Mouse (Mus musculus) thymus, postnatal 36 days (tissue): ENCODE results near the gene Sept1.
A peak's percentile ranks its signal among the peaks of the same experiment; 100 is the strongest.

Experiments
- DNase-seq, 2 experiments: peaks; one replicate each; pipeline ENCODE4 v3.0.0; 2022; ENCODE audit warnings: mixed read lengths in 2 of 2

The Sept1 gene

DNA sequence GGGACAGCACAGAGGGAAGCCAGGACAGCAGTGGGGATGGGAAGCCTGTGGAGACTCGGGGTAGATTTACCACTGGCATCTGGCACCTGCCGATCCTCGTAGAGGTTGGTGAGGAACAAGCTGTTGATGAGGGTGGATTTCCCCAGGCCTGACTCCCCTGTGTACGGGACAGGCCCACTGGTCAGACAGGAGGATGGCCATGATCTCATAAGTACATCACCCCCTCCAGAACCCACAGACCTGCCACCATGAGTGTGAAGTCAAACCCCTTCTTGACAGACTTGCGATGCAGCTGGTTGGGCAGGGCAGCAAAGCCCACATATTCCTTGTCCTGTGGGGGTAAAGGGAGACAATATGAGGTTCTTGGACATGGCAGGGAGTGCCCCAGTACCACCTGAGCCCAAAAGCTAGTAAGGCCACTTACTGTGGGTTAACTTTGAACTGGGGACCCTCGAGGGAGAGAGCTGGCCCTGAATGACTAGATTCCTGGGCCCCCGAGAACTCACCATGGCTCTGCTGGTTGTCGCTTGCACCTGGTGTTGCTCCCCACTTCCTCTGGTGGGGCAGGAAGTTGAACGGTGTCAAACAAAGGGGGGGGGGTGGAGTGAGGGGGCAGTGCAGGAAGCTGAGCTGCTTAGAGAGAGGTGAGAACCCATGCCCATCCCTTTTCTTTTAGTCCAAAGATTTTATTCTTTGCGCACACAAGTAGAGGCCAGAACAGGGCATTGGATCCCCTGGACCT is 14.9 kb downstream of the Sept1 start:
- peak; percentile 79 to 86 for DNase-seq

DNA sequence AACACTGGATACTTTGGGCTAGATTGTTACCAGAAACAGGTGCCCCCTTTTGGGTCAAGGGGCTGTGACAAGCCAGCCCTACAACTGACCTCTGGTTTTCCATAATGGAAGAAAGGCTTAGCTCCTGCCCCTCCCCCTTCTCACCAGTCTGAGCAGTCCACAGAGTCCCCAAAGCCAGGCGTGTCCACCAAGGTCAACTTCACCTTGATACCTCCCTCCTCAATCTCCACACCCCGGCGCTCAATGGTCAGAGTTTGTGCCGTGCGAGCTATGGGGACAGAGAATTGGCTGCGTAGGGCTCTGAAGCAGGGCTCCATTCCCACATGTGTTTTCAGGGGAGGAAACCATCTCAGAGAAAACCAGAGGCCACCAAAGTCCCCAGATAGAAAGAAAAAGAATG is 15.5 kb downstream of the Sept1 start:
- DNase-seq, result peak in 1 of 2 experiments; percentile 38

DNA sequence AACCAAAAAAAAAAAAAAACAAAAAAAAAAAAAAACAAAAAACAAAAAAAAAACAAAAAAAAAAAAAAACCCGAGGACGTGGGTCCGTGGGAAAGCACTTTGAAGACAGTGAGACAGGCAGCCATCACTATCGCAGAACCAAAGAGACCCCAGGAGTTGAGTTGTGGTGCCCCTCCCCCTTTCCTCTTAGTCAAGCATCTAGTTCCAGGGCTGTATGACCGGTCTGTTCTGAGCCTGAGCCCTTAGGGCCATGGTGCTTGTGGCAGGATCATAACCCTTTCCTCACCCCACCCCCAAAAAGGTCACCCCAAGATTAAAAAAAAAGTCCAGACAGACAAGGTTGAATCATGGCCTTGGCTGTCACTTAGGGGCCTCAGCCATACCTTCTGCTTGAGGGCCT is 16.6 kb downstream of the Sept1 start:
- no peak for DNase-seq

DNA sequence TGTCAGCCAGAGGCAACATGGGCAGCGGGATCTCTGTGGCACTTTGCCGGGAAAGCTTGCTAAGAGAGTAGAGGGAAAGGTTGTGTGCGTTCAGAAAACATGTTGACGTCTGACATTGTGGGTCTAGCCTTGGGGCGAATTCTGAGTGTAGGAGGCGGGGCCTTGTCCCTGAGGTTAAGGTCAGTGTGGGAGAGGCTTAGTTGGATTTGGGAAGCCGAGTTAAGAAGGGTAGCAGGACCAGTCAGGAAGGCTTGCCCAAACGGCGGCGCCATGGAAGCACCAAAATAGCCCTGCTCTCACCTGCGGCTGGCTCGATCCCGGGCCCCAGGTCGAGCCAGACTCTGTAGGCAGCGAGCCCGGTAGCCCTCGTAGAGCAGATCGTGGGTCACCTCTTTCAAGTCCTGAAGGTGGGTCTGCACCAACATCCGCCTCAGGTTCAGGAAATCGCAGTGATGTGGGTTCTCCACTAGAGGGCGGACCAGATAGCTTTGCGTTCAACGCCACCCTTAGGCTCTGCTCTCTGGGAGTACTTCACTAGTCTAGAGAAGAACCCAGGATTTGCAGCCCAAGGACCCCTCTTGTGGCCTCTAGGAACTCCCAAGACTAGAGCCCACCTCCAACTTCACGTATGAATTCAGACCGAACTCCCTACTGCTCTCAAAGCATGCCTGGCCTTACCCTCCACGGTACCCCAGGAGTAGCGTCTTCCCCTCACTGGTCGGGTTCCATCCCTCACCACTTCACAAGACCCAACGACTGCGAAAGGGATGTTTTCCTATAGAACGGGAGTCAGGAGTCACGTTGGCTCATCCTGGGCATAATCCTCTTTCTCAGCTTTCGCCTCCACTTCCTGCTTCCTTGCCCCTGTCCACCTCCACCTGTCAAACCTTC is 17.7 kb downstream of the Sept1 start:
- DNase-seq, result peak; percentile 71 to 82

DNA sequence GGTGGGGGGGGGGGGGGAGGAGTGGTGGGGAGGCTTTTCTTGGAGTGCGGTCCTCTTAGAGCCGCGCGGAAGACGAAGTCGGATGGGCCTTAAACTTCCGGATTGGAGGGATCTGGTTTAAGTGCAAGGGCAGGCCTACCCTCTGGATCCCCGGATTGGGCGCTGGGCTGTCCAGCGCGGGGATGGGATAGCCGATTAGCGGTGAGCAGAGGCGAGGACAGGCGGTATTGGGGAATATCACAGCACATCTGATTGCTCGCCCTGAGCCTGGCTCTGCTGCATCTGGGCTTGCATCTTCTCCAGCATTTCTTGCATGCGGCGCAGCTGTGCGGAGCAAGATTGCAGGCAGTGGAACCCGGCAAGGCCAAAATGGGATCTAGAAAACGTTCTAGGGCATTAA is 18.4 kb downstream of the Sept1 start:
- no peak for DNase-seq

DNA sequence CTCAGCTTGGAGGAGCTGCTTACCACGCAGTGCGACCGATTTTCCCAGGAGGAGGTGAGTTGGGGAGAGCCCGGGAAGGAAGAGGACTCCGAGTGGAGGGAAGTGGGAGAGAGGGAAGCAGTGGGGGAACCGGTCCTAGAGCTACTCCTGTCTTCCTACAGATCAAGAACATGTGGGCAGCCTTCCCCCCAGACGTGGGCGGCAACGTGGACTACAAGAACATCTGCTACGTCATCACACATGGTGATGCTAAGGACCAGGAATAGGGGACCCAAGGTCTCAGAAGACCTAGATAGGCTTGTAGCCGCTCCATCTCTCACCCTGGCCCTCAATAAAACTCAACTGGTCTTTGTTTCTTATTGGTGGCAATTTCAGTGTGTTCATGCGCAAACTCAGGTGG is 19.0 kb downstream of the Sept1 start:
- no peak for DNase-seq

DNA sequence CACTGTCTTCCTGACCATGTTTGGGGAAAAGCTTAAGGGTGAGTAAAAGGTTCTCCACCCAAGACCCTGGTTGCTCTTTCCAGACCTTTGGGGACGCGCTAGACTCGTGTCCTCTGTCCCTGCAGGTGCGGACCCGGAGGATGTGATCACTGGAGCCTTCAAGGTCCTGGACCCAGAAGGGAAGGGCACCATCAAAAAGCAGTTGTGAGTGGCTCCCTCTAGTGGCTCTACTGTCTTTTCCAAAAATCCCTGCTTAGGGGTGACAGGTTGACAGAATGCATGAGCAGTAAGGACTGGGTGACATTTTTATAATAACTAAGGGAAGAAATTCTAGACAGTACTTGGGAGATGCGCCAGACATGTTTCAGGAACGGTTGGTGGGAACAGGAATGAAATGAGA is 19.4 kb downstream of the Sept1 start:
- no peak for DNase-seq

DNA sequence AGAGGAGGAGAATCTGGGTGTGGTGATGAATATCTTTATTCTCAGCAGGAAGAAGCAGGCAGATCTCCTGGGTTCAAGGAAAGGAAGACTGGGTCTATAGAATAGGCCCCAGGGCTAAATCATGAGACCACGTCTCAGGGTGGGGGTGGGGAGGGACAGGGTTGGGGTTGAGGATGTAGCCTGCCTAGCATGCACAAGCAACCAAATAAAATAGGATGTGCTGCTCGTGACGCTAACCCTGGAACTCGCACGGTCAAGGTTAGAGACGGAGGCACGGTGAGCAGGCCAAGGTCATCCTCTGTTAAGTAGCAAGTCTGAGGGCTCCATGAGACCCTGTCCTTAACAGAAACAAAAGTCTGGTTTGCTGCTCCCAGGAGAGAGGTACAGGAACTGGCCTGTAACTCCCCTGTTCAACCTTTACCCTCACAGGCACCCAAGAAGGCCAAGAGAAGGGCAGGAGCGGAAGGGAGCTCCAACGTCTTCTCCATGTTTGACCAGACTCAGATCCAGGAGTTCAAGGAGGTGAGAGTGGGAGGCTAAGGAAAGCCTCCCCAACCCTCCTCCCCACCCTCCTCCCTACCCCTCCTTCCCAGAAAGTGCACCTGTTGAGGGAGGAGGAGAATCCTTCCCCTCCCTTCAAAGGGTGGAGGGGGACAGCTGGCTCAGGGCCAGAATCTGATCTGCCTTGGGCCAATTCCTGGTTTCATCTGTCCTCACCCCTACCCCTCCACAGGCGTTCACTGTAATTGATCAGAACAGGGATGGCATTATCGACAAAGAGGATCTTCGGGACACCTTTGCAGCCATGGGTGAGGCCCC is 20.3 kb downstream of the Sept1 start:
- DNase-seq, result no peak

DNA sequence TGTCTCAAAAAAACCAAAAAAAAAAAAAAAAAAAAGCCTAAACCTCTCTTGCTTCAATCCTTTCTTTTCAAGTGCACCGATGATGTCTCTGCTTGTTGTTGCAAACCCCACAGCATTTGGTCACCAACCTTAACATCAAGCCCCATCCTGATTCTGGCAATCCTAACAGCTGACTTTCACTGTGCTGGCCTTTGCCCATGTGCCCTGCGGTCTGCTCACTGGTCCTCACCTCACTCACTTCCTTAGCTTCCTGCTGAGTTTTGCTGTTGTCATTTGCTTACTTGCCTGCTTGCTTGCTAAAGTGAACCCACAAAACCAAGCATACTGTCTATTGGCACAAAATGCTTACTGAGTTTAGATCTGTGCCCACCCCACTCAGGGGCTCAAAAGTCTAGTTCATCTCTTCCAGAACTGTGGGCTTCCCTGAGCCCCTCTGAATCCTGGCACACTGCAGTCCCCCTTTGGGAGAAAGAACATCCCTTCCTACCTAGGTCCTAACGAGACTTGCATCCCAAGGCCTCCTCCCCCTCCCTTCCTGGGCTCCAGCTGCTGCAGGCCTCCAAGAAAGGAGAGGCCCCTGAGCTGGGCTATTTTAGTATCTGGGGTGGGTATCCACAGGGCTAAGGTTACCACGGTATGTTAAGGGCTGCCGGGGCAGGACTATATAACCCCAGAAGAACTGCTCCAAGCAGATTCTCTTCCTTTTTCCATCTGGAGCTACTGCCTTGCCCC is 21.8 kb downstream of the Sept1 start:
- peak in 1 of 2 experiments; percentile 45 for DNase-seq

DNA sequence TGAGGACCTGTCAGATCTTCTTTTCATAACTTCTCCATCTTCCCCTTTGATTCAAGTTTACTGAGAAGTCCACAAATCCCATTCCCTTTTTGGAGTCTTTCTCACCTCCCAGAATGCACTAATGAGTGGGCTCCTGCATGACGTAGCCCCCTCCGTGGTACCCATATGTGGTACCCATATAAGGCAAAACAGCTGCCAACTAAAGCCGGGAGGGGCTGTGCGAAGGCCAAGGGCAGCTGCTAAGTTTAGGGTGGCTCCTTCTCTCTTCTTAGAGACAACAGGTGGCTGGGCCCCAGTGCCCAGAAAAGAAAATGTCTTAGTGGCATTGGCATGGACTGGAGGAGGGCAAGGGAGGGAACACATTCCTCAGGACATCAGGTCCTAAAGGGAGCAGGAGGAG is 22.7 kb downstream of the Sept1 start:
- DNase-seq, result peak; percentile 43 to 69

DNA sequence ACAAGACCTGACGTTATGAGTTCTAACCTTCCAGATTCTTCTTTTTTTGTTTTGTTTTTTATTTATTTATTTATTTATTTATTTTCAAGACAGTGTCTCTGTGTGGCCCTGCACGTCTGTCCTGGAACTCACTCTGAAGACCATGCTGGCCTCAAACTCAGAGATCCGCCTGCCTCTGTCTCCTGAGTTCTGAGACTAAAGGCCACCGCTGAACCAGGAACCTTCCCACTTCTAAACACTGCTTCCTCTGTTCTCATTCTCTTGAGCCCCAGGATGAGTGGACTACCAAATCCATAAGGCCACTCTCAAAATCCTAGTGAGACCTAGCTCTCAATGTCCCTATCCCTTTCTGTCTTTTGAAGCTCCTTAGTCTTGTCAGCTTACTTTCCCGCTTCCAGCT is 23.1 kb downstream of the Sept1 start:
- DNase-seq, result peak in 1 of 2 experiments; percentile 18

DNA sequence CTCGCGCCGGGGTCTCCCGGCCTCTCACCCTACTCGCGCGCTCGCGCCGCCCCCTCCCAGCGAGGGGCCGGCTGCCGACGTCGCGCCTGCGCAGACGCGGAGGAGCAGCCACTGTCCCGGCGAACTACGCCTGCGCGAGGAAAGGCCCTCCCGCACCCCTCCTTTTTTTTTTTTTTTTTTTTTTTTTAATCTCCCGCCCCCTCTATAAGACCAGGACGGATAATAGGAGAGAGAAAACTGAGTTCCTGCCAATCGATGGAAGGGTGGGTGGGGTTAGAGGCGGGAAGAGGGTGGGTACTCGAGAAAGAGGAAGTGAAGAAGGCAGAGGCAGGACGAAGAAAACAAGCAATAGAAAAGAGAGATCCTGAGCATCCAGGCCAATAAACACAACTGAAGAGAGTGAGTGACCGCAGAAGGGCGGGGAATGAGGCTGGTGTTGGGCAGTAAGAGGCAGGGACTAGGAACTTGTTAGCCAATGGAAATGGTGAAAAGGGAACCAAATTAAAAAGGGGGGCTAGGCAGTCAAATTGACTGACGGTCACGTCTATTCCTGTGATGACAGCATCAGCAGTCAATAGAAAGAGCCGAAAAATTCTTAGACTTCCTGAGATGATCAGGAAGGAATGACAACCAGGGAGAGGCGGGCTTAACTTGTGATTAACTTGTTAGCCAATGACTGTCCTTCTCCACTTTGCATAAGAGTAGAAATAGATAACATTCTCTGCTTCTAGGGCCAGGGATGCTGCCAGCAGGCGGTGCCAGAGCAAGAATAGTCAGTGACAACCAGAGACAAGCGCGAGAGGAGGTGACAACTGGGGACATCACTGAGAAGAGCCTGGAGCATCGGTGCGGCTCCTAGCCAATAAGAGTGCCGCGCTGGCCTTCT is 24.1 kb downstream of the Sept1 start, which contains the start of gene Mylpf:
Gene Mylpf, plus strand, starts transcription at position 338 of the 886 bp plus-strand sequence.
- DNase-seq, result peak; percentile 95 to 97

DNA sequence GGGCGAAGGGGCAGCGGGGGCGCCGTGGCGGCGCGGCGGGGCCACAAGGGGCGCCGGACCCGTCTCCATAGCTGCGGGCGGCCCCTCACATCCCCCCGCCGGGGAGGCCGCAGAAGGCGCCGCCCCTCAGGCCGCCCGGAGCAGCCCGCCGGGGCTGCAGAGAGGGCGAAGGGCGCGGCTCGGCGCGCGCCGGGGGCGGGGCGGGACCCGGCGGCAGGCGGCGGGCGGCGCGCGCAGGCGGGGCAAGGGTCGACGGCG is 24.7 kb downstream of the Sept1 start, which contains the start of gene Tbc1d10b:
Gene Tbc1d10b, minus strand, starts transcription at position 174 of the 258 bp plus-strand sequence.
- no peak for DNase-seq

DNA sequence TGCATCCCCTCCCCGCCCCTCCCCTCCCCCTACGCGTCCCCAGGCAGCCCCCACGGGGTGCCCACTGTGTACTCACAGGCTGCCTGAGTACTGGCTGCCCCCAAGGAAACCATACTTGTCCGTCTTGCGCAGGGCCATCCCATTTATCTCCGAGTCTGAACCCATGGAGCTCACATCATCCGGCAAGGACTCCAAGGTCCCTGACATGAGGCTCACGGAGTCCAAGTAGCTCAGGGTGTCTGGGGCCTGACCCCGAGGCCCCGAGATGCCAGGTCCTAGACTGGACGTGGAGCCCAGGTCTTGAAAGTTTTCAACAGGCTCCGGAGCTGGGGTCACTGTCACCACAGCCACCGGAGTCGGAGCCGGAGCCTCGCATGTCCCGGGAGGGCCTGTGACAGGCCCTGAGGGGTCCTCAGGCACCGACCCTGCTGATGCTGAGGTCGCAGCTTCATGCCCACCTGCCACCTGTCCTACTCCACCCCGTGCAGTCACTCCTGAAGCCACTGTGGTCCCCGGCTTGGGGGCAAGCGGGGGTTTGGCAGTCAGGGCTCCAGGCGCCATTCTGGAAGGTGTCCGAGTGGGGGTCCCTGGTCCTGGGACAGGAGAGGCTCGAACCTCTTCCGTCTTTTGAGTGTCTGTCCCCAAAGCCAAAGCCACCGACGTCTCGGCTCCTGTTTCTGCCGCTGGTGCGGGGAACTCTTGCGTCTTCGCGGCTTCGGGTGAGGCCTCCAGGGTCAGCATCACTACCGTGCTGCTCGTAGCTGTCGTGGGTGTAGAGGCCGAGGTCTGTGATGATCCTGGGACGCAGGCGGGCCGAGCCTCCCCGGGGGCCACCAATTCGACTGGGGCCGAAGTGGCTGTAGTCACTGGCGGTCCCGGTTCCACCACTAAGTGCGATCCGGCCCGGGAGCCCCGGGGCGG is 25.3 kb downstream of the Sept1 start:
- DNase-seq, result peak in 1 of 2 experiments; percentile 69

DNA sequence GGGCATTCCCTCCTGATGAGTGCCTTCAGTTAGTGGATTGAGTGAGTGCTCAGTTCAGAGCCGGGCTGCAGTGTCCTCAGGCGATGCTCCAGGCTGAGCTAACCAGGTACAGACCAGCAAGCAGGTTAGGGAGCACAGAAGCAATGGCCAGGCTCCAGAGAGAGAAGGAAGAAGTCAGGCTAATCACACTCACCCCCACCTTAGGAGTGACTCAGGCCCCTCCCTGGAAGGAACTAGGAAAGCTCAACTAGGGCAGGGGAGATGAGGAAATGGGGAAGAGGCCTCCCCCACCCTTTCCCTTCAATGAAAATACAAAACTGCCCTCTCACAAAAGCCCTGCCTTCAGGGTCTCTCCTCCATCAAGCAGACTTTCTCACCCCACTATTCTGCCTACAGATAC is 26.3 kb downstream of the Sept1 start:
- no peak for DNase-seq

DNA sequence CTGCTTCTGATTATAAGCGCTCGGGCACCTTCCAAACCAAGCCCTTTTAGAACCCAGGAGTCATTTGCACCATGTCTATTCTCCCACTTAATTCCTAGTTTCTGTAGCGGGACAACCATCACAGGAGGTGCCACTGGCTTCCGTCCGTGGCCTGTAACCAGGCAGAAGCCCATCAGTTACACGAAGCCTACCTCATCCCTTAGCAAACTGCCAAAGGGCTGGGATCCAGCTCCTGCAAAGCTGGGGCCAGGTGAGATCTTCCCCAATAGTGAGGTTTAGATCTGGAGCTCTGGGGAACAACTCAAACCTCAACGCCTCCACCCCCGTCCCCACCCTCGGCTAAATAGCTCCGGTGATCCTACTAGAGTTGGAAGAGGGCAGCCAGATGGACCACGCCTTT is 36.4 kb downstream of the Sept1 start:
- DNase-seq, result no peak

DNA sequence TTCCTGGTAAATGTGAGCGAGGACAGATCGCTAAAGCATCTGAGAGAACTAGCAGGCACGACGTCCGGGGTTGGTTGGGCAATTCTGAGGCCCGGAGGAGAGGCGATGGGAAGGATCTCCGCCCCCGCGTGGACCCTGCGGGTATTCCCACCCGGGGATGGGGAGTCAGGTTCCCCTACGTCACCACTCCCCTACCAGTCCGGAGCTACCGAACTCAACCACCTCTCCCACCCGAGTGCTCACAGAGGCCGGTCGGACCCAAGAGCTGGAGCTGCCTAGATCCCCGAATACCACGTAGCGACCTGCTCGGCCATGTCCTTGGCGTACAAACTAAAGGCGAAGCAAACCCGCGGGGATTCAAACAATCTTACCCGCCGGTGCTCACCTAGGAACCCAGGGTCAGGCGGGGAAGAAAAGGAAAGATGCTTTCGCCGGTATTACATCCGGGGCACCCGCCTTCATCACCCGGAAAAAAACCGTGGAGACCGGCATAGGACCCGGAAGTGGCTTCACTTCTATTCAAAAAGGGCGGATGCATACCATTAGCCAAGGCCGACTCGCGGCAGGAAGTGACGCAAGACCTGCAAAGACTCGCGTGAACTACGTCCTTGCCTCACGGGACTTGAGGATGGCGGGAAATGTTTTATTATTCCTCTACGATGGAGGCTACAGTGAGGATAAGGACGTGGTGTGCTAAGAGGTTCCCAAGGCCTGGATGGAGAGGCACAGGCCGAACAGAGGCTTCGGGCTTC is 37.2 kb downstream of the Sept1 start, which contains the start of gene Cd2bp2:
Gene Cd2bp2, minus strand, starts transcription at position 507 of the 752 bp plus-strand sequence.
- peak; percentile 88 to 93 for DNase-seq

DNA sequence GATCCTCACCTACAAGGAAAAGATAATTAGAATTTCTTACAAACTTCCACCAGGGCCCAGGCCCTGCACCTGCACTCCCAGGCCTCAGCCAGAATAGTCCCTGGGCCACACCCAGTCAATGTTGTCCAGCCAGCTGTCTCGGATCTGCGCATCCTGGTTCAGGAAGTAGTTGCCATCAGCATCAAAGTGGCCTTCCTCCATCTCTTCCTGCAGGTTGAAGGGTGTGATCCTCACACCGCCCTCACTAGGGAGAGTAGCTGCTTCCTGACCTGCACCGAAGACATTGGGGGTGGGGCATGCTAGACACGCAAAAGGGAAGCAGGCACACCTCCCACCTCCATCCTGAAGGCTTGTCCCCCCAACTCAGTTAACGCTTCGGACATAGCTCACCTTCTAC is 38.3 kb downstream of the Sept1 start:
- peak in 1 of 2 experiments; percentile 35 for DNase-seq

DNA sequence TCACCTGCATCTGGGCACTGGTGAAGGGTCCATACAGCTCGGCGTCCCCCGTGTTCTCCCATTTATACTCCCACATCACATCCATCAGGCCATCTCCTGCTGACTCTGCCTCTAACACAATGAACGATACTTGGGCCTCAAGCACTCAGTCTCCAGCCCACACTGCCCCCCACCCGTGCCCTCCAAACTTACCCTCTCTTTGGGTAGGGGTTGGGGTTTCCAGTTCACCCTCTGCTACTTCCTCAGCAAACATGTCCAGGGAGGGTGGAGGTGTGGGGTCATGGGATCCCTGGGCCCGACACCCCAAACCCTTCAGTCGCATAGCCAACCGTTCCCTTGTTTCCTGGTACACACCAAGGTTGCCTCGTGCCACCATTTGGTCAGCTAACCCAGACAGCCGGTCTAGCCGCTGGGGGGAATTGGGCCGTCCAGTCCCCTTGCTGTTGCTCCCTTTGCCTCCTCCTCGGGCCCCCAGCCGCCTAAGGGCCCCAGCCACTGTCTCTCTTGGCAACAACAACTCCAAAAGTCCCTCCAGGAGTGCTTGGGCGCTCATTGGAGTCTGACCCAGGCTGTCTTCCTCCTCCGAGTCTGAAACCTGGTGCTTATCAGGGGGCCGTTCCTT is 38.8 kb downstream of the Sept1 start:
- no peak for DNase-seq
